ENCODE assay signal across 26 mouse cellular contexts in genomic region chr5:80251961-80252360, GRCm38 (mm10).
"Had no signal": no experiment of that assay in that cellular context is flagged by ENCODE, and none has a peak within 500 bp of the region (broad histone marks: within the 10 kb centered on the region; RNA-seq: fewer than 3 reads in every experiment).

No protein-coding gene starts in this region.

- H3K36me3 ChIP-seq: heart, embryonic 13.5 days; heart, embryonic 15.5 days; hindbrain, embryonic 13.5 days; kidney, embryonic 15.5 days; limb, embryonic 13.5 days; limb, embryonic 15.5 days; liver, embryonic 12.5 days had no signal

- H3K9me3 ChIP-seq: heart, embryonic 13.5 days; heart, embryonic 15.5 days; hindbrain, embryonic 13.5 days; kidney, embryonic 15.5 days; limb, embryonic 13.5 days; limb, embryonic 15.5 days; liver, embryonic 12.5 days had no signal

- H3K4me2 ChIP-seq: heart, embryonic 11.5 days; heart, embryonic 13.5 days; heart, embryonic 15.5 days; hindbrain, embryonic 13.5 days; kidney, embryonic 15.5 days; limb, embryonic 13.5 days; limb, embryonic 15.5 days; liver, embryonic 12.5 days had no signal

- ATAC-seq: hindbrain, embryonic 16.5 days; intestine, embryonic 16.5 days; liver, embryonic 12.5 days had no signal

- H3K27me3 ChIP-seq: heart, embryonic 13.5 days; heart, embryonic 15.5 days; hindbrain, embryonic 13.5 days; kidney, embryonic 15.5 days; limb, embryonic 13.5 days; limb, embryonic 15.5 days; liver, embryonic 12.5 days had no signal

- DNase-seq: gastrocnemius, postnatal 14 days; gastrocnemius, postnatal 36 days; heart, adult 11 months; heart, adult 2 months; heart, postnatal 14 days; heart, postnatal 36 days; kidney, adult 11 months; kidney, adult 2 months; kidney, adult 9 months; kidney, postnatal 14 days; kidney, postnatal 36 days; layer of hippocampus, adult 9-11 months; layer of hippocampus, postnatal 36 days; left cerebral cortex, postnatal 4 days had no signal

- H3K27ac ChIP-seq: heart, adult 2 months; heart, embryonic 13.5 days; heart, embryonic 15.5 days; hindbrain, embryonic 13.5 days; kidney, embryonic 15.5 days; kidney, postnatal 0 days; limb, embryonic 13.5 days; limb, embryonic 15.5 days; liver, embryonic 12.5 days; liver, embryonic 14.5 days had no signal

- H3K4me1 ChIP-seq: heart, embryonic 13.5 days; heart, embryonic 15.5 days; kidney, embryonic 15.5 days; limb, embryonic 13.5 days; limb, embryonic 15.5 days; liver, embryonic 12.5 days had no signal

- H3K9ac ChIP-seq: heart, embryonic 13.5 days; heart, embryonic 15.5 days; hindbrain, embryonic 13.5 days; kidney, embryonic 15.5 days; limb, embryonic 13.5 days; limb, embryonic 15.5 days; liver, embryonic 12.5 days; liver, embryonic 14.5 days had no signal

- H3K4me3 ChIP-seq: heart, adult 2 months; heart, embryonic 13.5 days; heart, embryonic 15.5 days; hindbrain, embryonic 13.5 days; kidney, embryonic 15.5 days; limb, embryonic 13.5 days; limb, embryonic 15.5 days; liver, embryonic 12.5 days had no signal
